Mouse (Mus musculus) lung, postnatal 0 days (tissue): ENCODE measurements around the gene Npepps.

Experiments used
- CTCF ChIP-seq: IDR thresholded peaks from 2 replicates; pipeline ENCODE4 v1.5.1; 2016; ENCODE audit warnings: antibody characterized with exemption, mild to moderate bottlenecking
- EP300 ChIP-seq: IDR thresholded peaks from 2 replicates; pipeline ENCODE4 v1.6.1; 2016; ENCODE audit warnings: antibody characterized with exemption, mild to moderate bottlenecking, control low read depth

DNA sequence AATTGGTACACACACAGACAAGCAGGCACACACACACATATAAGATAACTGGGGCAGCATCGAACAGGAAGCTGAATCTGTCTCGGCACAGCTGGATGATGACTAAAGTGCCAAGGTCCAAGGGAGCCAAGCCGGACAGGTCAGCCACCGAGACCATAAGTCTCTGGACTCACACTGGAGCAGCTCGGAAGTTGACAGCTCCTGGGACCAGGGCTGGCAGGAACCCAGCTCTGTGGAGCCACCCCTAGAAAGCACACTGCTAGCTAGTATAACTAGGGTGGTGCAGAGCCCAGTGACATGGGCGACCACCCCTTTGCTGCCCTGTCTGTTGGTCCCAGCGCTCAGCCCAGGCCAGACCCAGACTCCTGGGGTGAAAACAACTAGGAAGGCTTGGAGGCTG is 51.5 kb downstream of the Npepps start:
- TF ChIP-seq EP300: no peak
- no peak for TF ChIP-seq CTCF
